Mouse (Mus musculus) stomach, postnatal 0 days (tissue): Measurements from ENCODE around the gene Arhgap31.

ENCODE experiments used
- CTCF ChIP-seq: IDR thresholded peaks from 2 replicates; pipeline ENCODE4 v1.5.1; 2016; ENCODE audit warnings: antibody characterized with exemption, low read depth, mild to moderate bottlenecking, moderate library complexity
- EP300 ChIP-seq: optimal IDR thresholded peaks from 2 replicates; pipeline ENCODE3; 2016; ENCODE audit warnings: antibody characterized with exemption

DNA sequence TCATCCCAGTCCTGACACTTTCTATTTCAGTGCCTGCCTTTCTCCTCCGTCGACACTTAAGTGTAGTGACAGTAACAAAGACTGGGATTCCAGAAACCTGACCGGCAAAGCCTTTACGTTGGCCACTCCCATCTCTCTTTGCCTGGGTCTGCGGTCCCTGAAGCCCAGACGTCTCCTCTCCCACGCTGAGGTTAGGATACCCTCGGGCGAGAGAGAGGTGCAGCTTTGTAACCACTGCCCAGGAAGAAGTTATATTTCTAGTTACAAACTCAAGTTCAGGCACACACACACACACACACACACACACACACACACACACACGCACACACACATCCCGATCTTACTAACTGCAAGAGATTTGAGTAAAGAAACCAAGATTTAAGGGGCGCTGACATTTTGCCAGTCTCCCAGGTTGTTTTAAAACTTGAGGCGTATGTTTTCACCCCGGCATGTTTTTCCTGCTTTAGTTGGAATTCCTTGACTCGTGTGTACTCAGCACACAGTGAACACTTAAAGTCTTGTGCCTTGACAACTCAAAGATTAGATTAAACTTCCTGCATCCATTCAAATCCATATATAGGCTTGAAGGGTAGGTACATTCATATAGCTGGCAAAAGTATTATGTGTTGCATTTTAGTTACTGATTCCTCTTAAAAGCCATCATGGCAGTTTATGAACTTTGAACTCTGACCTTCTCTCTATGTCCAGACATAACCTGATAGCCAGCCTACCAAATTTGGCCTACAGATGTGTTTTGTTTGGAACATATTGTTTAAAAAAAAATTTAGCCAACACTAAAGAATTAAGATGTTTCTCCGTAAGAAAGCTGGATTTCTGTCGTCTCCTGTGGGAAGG is 557 bp upstream of the Arhgap31 start:
- TF ChIP-seq CTCF, result no peak
- no peak for TF ChIP-seq EP300
